ENCODE assay signal across 11 mouse cellular contexts in genomic region chr9:53356219-53357155, GRCm38 (mm10). TPM values are rescaled to one million over a fixed set of nuclear protein-coding genes. Genes with fewer than 3 reads are reported as not detected.
DNase-seq lines count a peak whose midpoint lies in the region; ATAC-seq lines count a peak whose summit lies in the region.
"Had no signal": no experiment of that assay in that cellular context is flagged by ENCODE, and none has a peak within 500 bp of the region (broad histone marks: within the 10 kb centered on the region; RNA-seq: fewer than 3 reads in every experiment).

No protein-coding gene starts in this region.

- 28% methylated on average over 14 of the region's 14 CpGs for WGBS in kidney, embryonic 14.5 days
- 24% methylated on average over 14 of the region's 14 CpGs for WGBS in lung, embryonic 16.5 days

- H3K4me3 ChIP-seq in kidney, embryonic 14.5 days (ENCODE audit: low read length), result no peak overlapping the region
- H3K4me3 ChIP-seq in lung, embryonic 16.5 days (ENCODE audit: low read length), result peak overlapping the region; percentile 23
- H3K4me3 ChIP-seq: limb, embryonic 12.5 days had no signal

- no peaks in the 10 kb centered on the region for H3K36me3 ChIP-seq in kidney, embryonic 14.5 days (ENCODE audit: control insufficient read depth, insufficient read depth, low read length)
- H3K36me3 ChIP-seq in lung, embryonic 16.5 days (ENCODE audit: control insufficient read depth, insufficient read depth, low read length), result no peaks in the 10 kb centered on the region
- H3K36me3 ChIP-seq: limb, embryonic 12.5 days had no signal

- 0 out of 2 replicates have a peak, but pooled peaks cover 3% of the 10 kb centered on the region for H3K4me1 ChIP-seq in kidney, embryonic 14.5 days (ENCODE audit: control insufficient read depth, insufficient read depth, low read length)
- 0 out of 2 replicates have a peak, but pooled peaks cover 4% of the 10 kb centered on the region for H3K4me1 ChIP-seq in lung, embryonic 16.5 days (replicated peaks; ENCODE audit: control insufficient read depth, insufficient read depth, low read length)
- H3K4me1 ChIP-seq: limb, embryonic 12.5 days had no signal

- peak; percentile 38 for DNase-seq in kidney, adult 11 months
- DNase-seq in kidney, adult 9 months, result peak; percentile 35
- DNase-seq in urinary bladder, postnatal 25 days (ENCODE audit: low spot score), result peak; percentile 27
- no peak for DNase-seq in MN1 (ENCODE audit: low spot score)
- no peak for DNase-seq in cerebellum, postnatal 25 days
- no peak for DNase-seq in spleen, adult 12 weeks (ENCODE audit: low spot score)
- DNase-seq: adrenal gland, postnatal 10 days; heart, postnatal 10 days had no signal

- no peak overlapping the region for H3K27ac ChIP-seq in kidney, embryonic 14.5 days (ENCODE audit: low read depth, low read length)
- H3K27ac ChIP-seq in lung, embryonic 16.5 days (ENCODE audit: low read length), result peak overlapping the region; percentile 89
- H3K27ac ChIP-seq: limb, embryonic 12.5 days had no signal

- H3K9ac ChIP-seq in kidney, embryonic 14.5 days (ENCODE audit: low read depth, low read length), result no peak overlapping the region
- peak overlapping the region; percentile 25; the same call in 1 of the 2 replicates for H3K9ac ChIP-seq in lung, embryonic 16.5 days (ENCODE audit: low read length)
- H3K9ac ChIP-seq: limb, embryonic 12.5 days had no signal

- no peak for ATAC-seq in kidney, embryonic 14.5 days (ENCODE audit: low FRiP score, low TSS enrichment)
- peak; percentile 98 for ATAC-seq in lung, embryonic 16.5 days (ENCODE audit: low read depth)

- no peaks in the 10 kb centered on the region for H3K9me3 ChIP-seq in kidney, embryonic 14.5 days (ENCODE audit: control insufficient read depth, low read length)
- no peaks in the 10 kb centered on the region for H3K9me3 ChIP-seq in lung, embryonic 16.5 days (ENCODE audit: control insufficient read depth, low read length)
- H3K9me3 ChIP-seq: limb, embryonic 12.5 days had no signal

- no peak overlapping the region for H3K4me2 ChIP-seq in kidney, embryonic 14.5 days (replicated peaks; ENCODE audit: low read depth, low read length)
- peak overlapping the region; percentile 33 for H3K4me2 ChIP-seq in lung, embryonic 16.5 days (ENCODE audit: low read depth, low read length)
- H3K4me2 ChIP-seq: limb, embryonic 12.5 days had no signal

- H3K27me3 ChIP-seq in kidney, embryonic 14.5 days (ENCODE audit: control insufficient read depth, insufficient read depth, low read length), result no peaks in the 10 kb centered on the region
- H3K27me3 ChIP-seq in lung, embryonic 16.5 days (ENCODE audit: control insufficient read depth, insufficient read depth, low read depth, low read length), result no peaks in the 10 kb centered on the region
- H3K27me3 ChIP-seq: limb, embryonic 12.5 days had no signal

RNA-seq across cellular contexts. Expression of gene Kdelc2, which starts 27.3 kb away (rescaled TPM):
- 15.5 and 25.3 TPM in 2 replicates for polyA plus RNA-seq in kidney, embryonic 14.5 days (2014; fragmentation: Nextera tagmentation; extraction: Ambion mirVana)
- polyA plus RNA-seq in lung, embryonic 16.5 days (2015; fragmentation: Nextera tagmentation; extraction: Ambion mirVana), result 51.6 and 53.7 TPM in 2 replicates

RNA-seq across cellular contexts. Expression of gene 4930550C14Rik, which starts 45.6 kb away (rescaled TPM):
- polyA plus RNA-seq in kidney, embryonic 14.5 days (2014; fragmentation: Nextera tagmentation; extraction: Ambion mirVana), result 1.5 and 2.7 TPM in 2 replicates
- polyA plus RNA-seq in lung, embryonic 16.5 days (2015; fragmentation: Nextera tagmentation; extraction: Ambion mirVana), result 1.9 and 2.6 TPM in 2 replicates

RNA-seq across cellular contexts. Expression of gene Exph5, which starts 55.0 kb away (rescaled TPM):
- polyA plus RNA-seq in kidney, embryonic 14.5 days (2014; fragmentation: Nextera tagmentation; extraction: Ambion mirVana), result 1.1 and 2.1 TPM in 2 replicates
- polyA plus RNA-seq in lung, embryonic 16.5 days (2015; fragmentation: Nextera tagmentation; extraction: Ambion mirVana), result 6.9 and 7.3 TPM in 2 replicates

Comparison
In these comparisons a context has a peak if more than half of its experiments do, and no peak if none do; other contexts are left out.
1. DNase-seq: peak in kidney, adult 11 months (single experiment), kidney, adult 9 months (single experiment) and urinary bladder, postnatal 25 days (single experiment); none in MN1 (single experiment), cerebellum, postnatal 25 days (0 of 2) and spleen, adult 12 weeks (single experiment).